Mouse (Mus musculus) midbrain, postnatal 0 days (tissue): ENCODE measurements around the gene Ankrd50. TPM values are rescaled to one million over a fixed set of nuclear protein-coding genes. Genes with fewer than 3 reads are reported as not detected.

Experiments
- ATAC-seq: fragments of 200-750 bp; cut with Nextera tagmentation; 2 replicates; pipeline ENCODE4 v1.8.0; 2017; ENCODE audit warnings: moderate number of reproducible peaks, mild to moderate bottlenecking, moderate TSS enrichment, moderate library complexity; ENCODE audit not compliant: low FRiP score
- DNase-seq: peaks from one replicate; pipeline ENCODE4 v3.0.0-alpha.2; 2015; ENCODE audit warnings: low spot score
- H3K27ac ChIP-seq: fragments of 300-500 bp; sonication (generic); 2 replicates; pipeline ENCODE4 v1.5.1; 2014; ENCODE audit warnings: low read depth, mild to moderate bottlenecking, low read length, mixed read lengths
- H3K27me3 ChIP-seq: fragments of 300-500 bp; sonication (generic); 2 replicates; pipeline ENCODE4 v1.6.1; 2014; ENCODE audit warnings: low read length, control low read depth, mixed read lengths; ENCODE audit not compliant: insufficient read depth
- H3K36me3 ChIP-seq: fragments of 300-500 bp; sonication (generic); 2 replicates; pipeline ENCODE4 v1.6.1; 2014; ENCODE audit warnings: low read length, control low read depth, mixed read lengths; ENCODE audit not compliant: insufficient read depth
- H3K4me1 ChIP-seq: fragments of 300-500 bp; sonication (generic); 2 replicates; pipeline ENCODE4 v1.6.1; 2014; ENCODE audit warnings: mild to moderate bottlenecking, control low read depth, antibody characterized with exemption, low read length, mixed read lengths; ENCODE audit not compliant: insufficient read depth
- H3K4me2 ChIP-seq: fragments of 300-500 bp; sonication (generic); 2 replicates; pipeline ENCODE4 v1.6.1; 2014; ENCODE audit warnings: low read depth, mild to moderate bottlenecking, low read length, mixed read lengths; ENCODE audit not compliant: poor library complexity, severe bottlenecking
- H3K4me3 ChIP-seq: fragments of 300-500 bp; sonication (generic); 2 replicates; pipeline ENCODE4 v1.5.1; 2014; ENCODE audit warnings: low read depth, mild to moderate bottlenecking, low read length, moderate library complexity
- H3K9ac ChIP-seq: fragments of 300-500 bp; sonication (generic); replicated peaks from 2 replicates; pipeline ENCODE4 v1.6.1; 2014; ENCODE audit warnings: mild to moderate bottlenecking, low read length, moderate library complexity, mixed read lengths; ENCODE audit not compliant: poor library complexity, severe bottlenecking
- H3K9me3 ChIP-seq: fragments of 300-500 bp; sonication (generic); 2 replicates; pipeline ENCODE4 v1.6.1; 2016; ENCODE audit warnings: low read length, control low read depth
- CTCF ChIP-seq: IDR thresholded peaks from 2 replicates; pipeline ENCODE4 v1.5.1; 2016; ENCODE audit warnings: antibody characterized with exemption, mild to moderate bottlenecking
- WGBS: fragments of 180-500 bp; shearing (Covaris S2); extraction: QIAGEN DNeasy Blood & Tissue Kit; methylation state at CpG from one replicate; pipeline ENCODE4 v1.1.7; 2014; 5-methylcytosine and 5-hydroxymethylcytosine counted together
- polyA plus RNA-seq: library from polyadenylated mRNA; unstranded; fragments of >200 nt; fragmentation: Nextera tagmentation; extraction: Ambion mirVana; gene quantifications from 2 replicates; pipeline ENCODE4 v1.2.1, GENCODE M21; 2015
- total RNA-seq: library from RNA; depleted of rRNA; stranded (reverse); fragments of >200 nt; gene quantifications from 2 replicates; pipeline ENCODE4 v1.2.3, GENCODE M21; 2014

The Ankrd50 gene
- total and polyA plus RNA-seq, 2 experiments from 2014 or later = 14.9 to 72.7 TPM

GRCm38 (mm10) chr3:38463149-38463548, 21.5 kb downstream of the Ankrd50 start:
- Histone ChIP-seq H3K4me2 (no peak overlapping the region), H3K27ac (no peak overlapping the region), H3K9ac (no peak overlapping the region), H3K4me1 (no peaks in the 10 kb centered on the region), H3K36me3 (peaks cover 19% of the 10 kb centered on the region), H3K27me3 (no peaks in the 10 kb centered on the region), H3K9me3 (no peaks in the 10 kb centered on the region), H3K4me3 (no peak overlapping the region)
- WGBS = 89% methylated on average over 2 of the region's 2 CpGs
- no peak for TF ChIP-seq CTCF
- ATAC-seq (no peak), DNase-seq (no peak)

GRCm38 (mm10) chr3:38461742-38462141, 22.9 kb downstream of the Ankrd50 start:
- Histone ChIP-seq H3K27me3 (no peaks in the 10 kb centered on the region), H3K4me1 (no peaks in the 10 kb centered on the region), H3K4me3 (no peak overlapping the region), H3K9ac (no peak overlapping the region), H3K36me3 (peaks cover 25% of the 10 kb centered on the region), H3K4me2 (no peak overlapping the region), H3K9me3 (no peaks in the 10 kb centered on the region), H3K27ac (no peak overlapping the region)
- 80% methylated on average over 2 of the region's 2 CpGs for WGBS
- no peak for DNase-seq
- no peak for ATAC-seq
- TF ChIP-seq CTCF = no peak

GRCm38 (mm10) chr3:38460250-38460624, 24.4 kb downstream of the Ankrd50 start:
- H3K4me2 ChIP-seq = no peak overlapping the region
- no peak for ATAC-seq
- H3K4me1 ChIP-seq = no peaks in the 10 kb centered on the region
- H3K27ac ChIP-seq = no peak overlapping the region
- H3K27me3 ChIP-seq = no peaks in the 10 kb centered on the region
- no peak for TF ChIP-seq CTCF
- H3K9ac ChIP-seq = no peak overlapping the region
- WGBS = 94% methylated on average over 4 of the region's 4 CpGs
- H3K9me3 ChIP-seq = no peaks in the 10 kb centered on the region
- peaks cover 40% of the 10 kb centered on the region for H3K36me3 ChIP-seq
- H3K4me3 ChIP-seq = no peak overlapping the region
- DNase-seq = no peak

DNA sequence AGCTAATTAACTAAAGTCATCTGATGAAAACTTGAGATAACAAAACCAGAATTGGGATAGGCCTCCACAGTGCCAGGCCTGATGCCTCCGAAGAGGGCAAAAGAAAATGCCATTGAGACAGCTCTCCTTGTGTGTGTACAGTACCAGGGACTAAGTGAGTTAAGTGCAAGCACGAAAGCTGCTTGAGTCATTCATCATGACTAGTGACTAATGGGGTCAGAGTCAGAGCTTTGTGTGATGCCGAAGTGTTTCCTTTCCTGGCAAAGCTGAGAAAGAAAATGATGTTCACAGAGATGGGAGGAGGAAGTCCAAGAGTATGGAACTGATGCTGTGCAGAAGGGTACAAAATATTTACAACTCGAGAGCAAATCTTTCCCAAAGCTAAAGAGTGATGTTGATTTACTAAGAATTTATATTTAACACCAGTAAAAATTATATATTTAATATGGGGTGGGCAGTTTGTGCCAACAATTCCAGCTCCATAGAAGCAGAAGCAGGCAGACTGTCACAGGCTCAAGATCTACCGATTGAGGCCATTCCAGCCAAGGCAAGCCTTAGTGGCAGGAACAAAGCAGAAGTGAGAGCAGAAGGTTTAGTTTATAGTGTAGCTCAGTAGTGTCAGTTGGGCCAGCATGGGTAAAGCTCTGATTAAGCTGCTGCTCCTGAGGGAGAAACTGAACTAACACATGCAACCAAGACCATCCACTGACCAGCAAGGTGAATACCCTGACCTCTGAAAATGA, 25.0 kb downstream of the Ankrd50 start:
- Histone ChIP-seq H3K4me2 (no peak overlapping the region), H3K9ac (no peak overlapping the region), H3K4me3 (no peak overlapping the region), H3K4me1 (no peaks in the 10 kb centered on the region), H3K27ac (no peak overlapping the region), H3K9me3 (no peaks in the 10 kb centered on the region), H3K36me3 (peaks cover 45% of the 10 kb centered on the region), H3K27me3 (no peaks in the 10 kb centered on the region)
- DNase-seq (no peak), ATAC-seq (no peak)
- TF ChIP-seq CTCF = no peak
- WGBS = 90% methylated on average over 5 of the region's 5 CpGs

GRCm38 (mm10) chr3:38457041-38457440, 27.6 kb downstream of the Ankrd50 start:
- WGBS = 98% methylated on average over 14 of the region's 14 CpGs
- H3K27me3 ChIP-seq = no peaks in the 10 kb centered on the region
- no peak for ATAC-seq
- H3K9me3 ChIP-seq = no peaks in the 10 kb centered on the region
- no peak overlapping the region for H3K27ac ChIP-seq
- H3K4me1 ChIP-seq = no peaks in the 10 kb centered on the region
- TF ChIP-seq CTCF = no peak
- no peak for DNase-seq
- no peak overlapping the region for H3K4me3 ChIP-seq
- H3K4me2 ChIP-seq = no peak overlapping the region
- H3K36me3 ChIP-seq = peaks cover 48% of the 10 kb centered on the region
- H3K9ac ChIP-seq = no peak overlapping the region

DNA sequence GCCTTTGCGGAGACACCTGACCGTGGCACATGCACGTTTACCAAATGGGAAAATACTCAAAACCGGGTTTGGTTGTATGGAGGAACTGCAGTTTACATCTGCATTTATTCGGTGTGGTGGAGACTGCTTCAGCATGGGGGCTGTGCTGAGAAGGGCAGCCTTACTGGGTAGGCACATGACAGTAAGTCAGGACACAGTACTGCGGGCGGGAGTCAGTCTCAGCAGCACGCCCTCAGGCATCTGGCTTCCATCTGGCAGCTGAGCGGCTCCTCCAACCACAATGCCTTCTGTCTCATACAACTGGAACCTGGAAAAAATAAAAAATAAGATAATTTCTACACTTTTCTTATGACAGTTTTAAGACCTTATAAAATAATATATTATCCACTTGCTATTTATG, 32.4 kb downstream of the Ankrd50 start:
- Histone ChIP-seq H3K4me3 (no peak overlapping the region), H3K9me3 (peaks cover 6% of the 10 kb centered on the region; the same call in 1 of the 2 replicates), H3K27ac (no peak overlapping the region), H3K9ac (no peak overlapping the region), H3K4me2 (no peak overlapping the region), H3K27me3 (no peaks in the 10 kb centered on the region), H3K4me1 (no peaks in the 10 kb centered on the region), H3K36me3 (peaks cover 48% of the 10 kb centered on the region)
- no peak for ATAC-seq
- TF ChIP-seq CTCF = no peak
- 88% methylated on average over 9 of the region's 9 CpGs for WGBS
- no peak for DNase-seq
